Mouse (Mus musculus) hindbrain, embryonic 12.5 days (tissue): Measurements from ENCODE around the gene Rabgap1l. TPM values are rescaled to one million over a fixed set of nuclear protein-coding genes. Genes with fewer than 3 reads are reported as not detected.

Experiments used
- ATAC-seq: fragments of 200-750 bp; cut with Nextera tagmentation; 2 replicates; pipeline ENCODE4 v1.8.0; 2017; ENCODE audit warnings: moderate TSS enrichment; ENCODE audit not compliant: low FRiP score
- H3K27ac ChIP-seq: fragments of 300-500 bp; sonication (generic); 2 replicates; pipeline ENCODE4 v1.5.1; 2016; ENCODE audit warnings: mild to moderate bottlenecking
- H3K27me3 ChIP-seq: fragments of 300-500 bp; sonication (generic); 2 replicates; pipeline ENCODE4 v1.6.1; 2016; ENCODE audit warnings: mild to moderate bottlenecking
- H3K36me3 ChIP-seq: fragments of 300-500 bp; sonication (generic); 2 replicates; pipeline ENCODE4 v1.6.1; 2016; ENCODE audit warnings: mild to moderate bottlenecking
- H3K4me1 ChIP-seq: fragments of 300-500 bp; sonication (generic); 2 replicates; pipeline ENCODE4 v1.6.1; 2016
- H3K4me2 ChIP-seq: fragments of 300-500 bp; sonication (generic); replicated peaks from 2 replicates; pipeline ENCODE4 v1.6.1; 2016; ENCODE audit warnings: mild to moderate bottlenecking
- H3K4me3 ChIP-seq: fragments of 300-500 bp; sonication (generic); 2 replicates; pipeline ENCODE4 v1.5.1; 2016; ENCODE audit warnings: mild to moderate bottlenecking
- H3K9ac ChIP-seq: fragments of 300-500 bp; sonication (generic); 2 replicates; pipeline ENCODE4 v1.6.1; 2016; ENCODE audit warnings: mild to moderate bottlenecking, moderate library complexity
- H3K9me3 ChIP-seq: fragments of 300-500 bp; sonication (generic); replicated peaks from 2 replicates; pipeline ENCODE4 v1.6.1; 2016; ENCODE audit warnings: mild to moderate bottlenecking
- WGBS: fragments of 180-500 bp; shearing (Covaris S2); methylation state at CpG from one replicate; pipeline ENCODE4 v1.1.7; 2016; 5-methylcytosine and 5-hydroxymethylcytosine counted together
- polyA plus RNA-seq: library from polyadenylated mRNA; unstranded; fragments of >200 nt; fragmentation: Nextera tagmentation; extraction: Ambion mirVana; gene quantifications from 2 replicates; pipeline ENCODE4 v1.2.1, GENCODE M21; 2016

Gene Rabgap1l
- polyA plus RNA-seq, 1 experiment from 2014 or later: 20.5 TPM

GRCm38 (mm10) chr1:160597369-160597768 lies 195.6 kb downstream of the Rabgap1l start:
- 88% methylated on average over 1 of the region's 1 CpGs for WGBS
- no peak for ATAC-seq

GRCm38 (mm10) chr1:160596948-160597270 lies 196.1 kb downstream of the Rabgap1l start:
- Histone ChIP-seq H3K27ac (no peak overlapping the region), H3K4me2 (no peak overlapping the region), H3K9me3 (no peaks in the 10 kb centered on the region), H3K4me3 (no peak overlapping the region), H3K9ac (no peak overlapping the region), H3K36me3 (no peaks in the 10 kb centered on the region), H3K27me3 (no peaks in the 10 kb centered on the region), H3K4me1 (0 out of 2 replicates have a peak, but pooled peaks cover 2% of the 10 kb centered on the region)
- WGBS: 83% methylated on average over 3 of the region's 3 CpGs
- ATAC-seq: no peak

More at GRCm38 (mm10) chr1:160597369-160597768, 195.6 kb downstream of the Rabgap1l start:
- Histone ChIP-seq H3K4me3 (no peak overlapping the region), H3K27ac (no peak overlapping the region), H3K4me1 (0 out of 2 replicates have a peak, but pooled peaks cover 2% of the 10 kb centered on the region), H3K4me2 (no peak overlapping the region), H3K27me3 (no peaks in the 10 kb centered on the region), H3K36me3 (no peaks in the 10 kb centered on the region), H3K9ac (no peak overlapping the region), H3K9me3 (no peaks in the 10 kb centered on the region)

GRCm38 (mm10) chr1:160596252-160596947 lies 196.6 kb downstream of the Rabgap1l start:
- H3K27ac ChIP-seq: no peak overlapping the region
- H3K4me1 ChIP-seq: 0 out of 2 replicates have a peak, but pooled peaks cover 2% of the 10 kb centered on the region
- H3K9ac ChIP-seq: no peak overlapping the region
- no peaks in the 10 kb centered on the region for H3K36me3 ChIP-seq
- H3K4me2 ChIP-seq: no peak overlapping the region
- ATAC-seq: no peak
- H3K9me3 ChIP-seq: no peaks in the 10 kb centered on the region
- H3K4me3 ChIP-seq: no peak overlapping the region
- no peaks in the 10 kb centered on the region for H3K27me3 ChIP-seq

DNA sequence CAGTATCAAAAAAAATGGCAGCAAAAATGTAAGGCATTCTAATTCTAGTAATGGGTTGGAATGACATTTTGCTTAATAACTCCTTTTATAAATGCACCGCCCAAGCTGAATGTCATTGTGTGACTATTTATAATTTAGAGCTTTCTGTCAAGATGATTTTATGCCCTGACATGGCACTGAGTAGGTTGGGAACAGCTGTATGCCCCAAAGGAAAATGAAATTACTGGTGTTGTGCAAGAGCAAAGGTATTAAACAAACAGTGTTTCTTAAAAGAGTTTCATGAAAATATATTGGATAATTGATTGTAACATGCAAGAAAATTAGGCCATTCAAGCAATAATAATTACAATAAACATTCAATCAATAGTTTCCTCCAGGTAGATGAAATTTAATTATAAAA lies 198.4 kb downstream of the Rabgap1l start:
- no peak for ATAC-seq
- no peaks in the 10 kb centered on the region for H3K9me3 ChIP-seq
- H3K9ac ChIP-seq: no peak overlapping the region
- no peak overlapping the region for H3K4me2 ChIP-seq
- H3K4me1 ChIP-seq: 0 out of 2 replicates have a peak, but pooled peaks cover 2% of the 10 kb centered on the region
- 73% methylated on average over 1 of the region's 1 CpGs for WGBS
- H3K27me3 ChIP-seq: no peaks in the 10 kb centered on the region
- H3K4me3 ChIP-seq: no peak overlapping the region
- H3K36me3 ChIP-seq: no peaks in the 10 kb centered on the region
- H3K27ac ChIP-seq: no peak overlapping the region

DNA sequence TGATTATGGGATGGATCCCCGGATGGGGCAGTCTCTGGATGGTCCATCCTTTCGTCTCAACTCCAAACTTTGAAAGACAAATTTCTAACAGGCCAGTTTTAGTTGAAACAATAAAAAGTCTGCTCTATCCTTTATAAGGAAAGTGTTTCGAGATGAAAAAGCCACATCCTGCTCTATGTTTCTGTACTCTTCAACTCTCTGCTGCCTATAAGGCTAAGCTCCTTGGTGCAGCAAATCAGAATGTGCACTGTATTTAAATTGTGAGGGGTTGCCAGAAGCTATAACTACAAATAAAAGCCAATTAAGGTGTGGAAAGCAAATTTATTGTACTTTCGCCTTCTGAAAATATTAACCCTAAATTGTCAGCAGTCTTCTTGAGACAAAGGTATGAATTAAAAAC lies 198.9 kb downstream of the Rabgap1l start:
- 89% methylated on average over 4 of the region's 4 CpGs for WGBS
- ATAC-seq: no peak

DNA sequence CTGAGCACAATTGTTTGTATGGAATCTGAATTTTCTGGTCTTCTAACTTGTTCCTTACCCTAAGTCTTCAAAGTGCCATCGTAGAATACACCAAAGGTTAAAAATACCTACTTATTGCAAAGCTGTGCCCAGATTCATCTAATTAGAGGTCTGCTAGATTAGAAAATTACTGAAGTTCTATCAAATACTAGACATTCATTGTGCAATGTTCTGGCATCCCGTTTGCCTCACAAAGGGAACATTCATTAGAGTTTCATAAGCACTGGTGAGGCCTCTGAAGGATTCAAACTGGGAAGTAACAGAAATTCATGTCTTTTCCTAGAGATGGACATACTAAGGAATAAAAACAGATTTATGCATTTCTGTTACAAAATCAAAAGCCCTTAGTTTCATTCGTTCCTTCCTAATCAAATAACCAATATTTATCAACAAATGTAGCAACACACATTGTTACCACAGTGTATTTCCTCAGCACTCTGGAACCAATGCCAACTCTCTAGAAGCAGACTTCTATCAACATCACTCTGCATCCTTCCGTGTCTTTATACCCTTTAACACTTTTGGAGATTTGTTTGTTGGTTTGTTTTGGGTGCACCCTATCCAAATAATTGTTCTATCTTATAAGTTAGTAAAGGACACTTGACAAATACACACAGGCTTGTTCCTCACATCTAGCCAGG lies 204.0 kb downstream of the Rabgap1l start:
- no peaks in the 10 kb centered on the region for H3K4me1 ChIP-seq
- no peak overlapping the region for H3K27ac ChIP-seq
- no peaks in the 10 kb centered on the region for H3K9me3 ChIP-seq
- no peaks in the 10 kb centered on the region for H3K36me3 ChIP-seq
- ATAC-seq: no peak
- H3K4me2 ChIP-seq: no peak overlapping the region
- H3K27me3 ChIP-seq: no peaks in the 10 kb centered on the region
- WGBS: 75% methylated on average over 4 of the region's 4 CpGs
- H3K4me3 ChIP-seq: no peak overlapping the region
- H3K9ac ChIP-seq: no peak overlapping the region

More for the DNA sequence above, 198.9 kb downstream of the Rabgap1l start:
- no peak overlapping the region for H3K9ac ChIP-seq
- H3K27me3 ChIP-seq: no peaks in the 10 kb centered on the region
- H3K9me3 ChIP-seq: no peaks in the 10 kb centered on the region
- H3K4me2 ChIP-seq: no peak overlapping the region
- H3K4me3 ChIP-seq: no peak overlapping the region
- no peaks in the 10 kb centered on the region for H3K36me3 ChIP-seq
- 0 out of 2 replicates have a peak, but pooled peaks cover 2% of the 10 kb centered on the region for H3K4me1 ChIP-seq
- H3K27ac ChIP-seq: no peak overlapping the region

DNA sequence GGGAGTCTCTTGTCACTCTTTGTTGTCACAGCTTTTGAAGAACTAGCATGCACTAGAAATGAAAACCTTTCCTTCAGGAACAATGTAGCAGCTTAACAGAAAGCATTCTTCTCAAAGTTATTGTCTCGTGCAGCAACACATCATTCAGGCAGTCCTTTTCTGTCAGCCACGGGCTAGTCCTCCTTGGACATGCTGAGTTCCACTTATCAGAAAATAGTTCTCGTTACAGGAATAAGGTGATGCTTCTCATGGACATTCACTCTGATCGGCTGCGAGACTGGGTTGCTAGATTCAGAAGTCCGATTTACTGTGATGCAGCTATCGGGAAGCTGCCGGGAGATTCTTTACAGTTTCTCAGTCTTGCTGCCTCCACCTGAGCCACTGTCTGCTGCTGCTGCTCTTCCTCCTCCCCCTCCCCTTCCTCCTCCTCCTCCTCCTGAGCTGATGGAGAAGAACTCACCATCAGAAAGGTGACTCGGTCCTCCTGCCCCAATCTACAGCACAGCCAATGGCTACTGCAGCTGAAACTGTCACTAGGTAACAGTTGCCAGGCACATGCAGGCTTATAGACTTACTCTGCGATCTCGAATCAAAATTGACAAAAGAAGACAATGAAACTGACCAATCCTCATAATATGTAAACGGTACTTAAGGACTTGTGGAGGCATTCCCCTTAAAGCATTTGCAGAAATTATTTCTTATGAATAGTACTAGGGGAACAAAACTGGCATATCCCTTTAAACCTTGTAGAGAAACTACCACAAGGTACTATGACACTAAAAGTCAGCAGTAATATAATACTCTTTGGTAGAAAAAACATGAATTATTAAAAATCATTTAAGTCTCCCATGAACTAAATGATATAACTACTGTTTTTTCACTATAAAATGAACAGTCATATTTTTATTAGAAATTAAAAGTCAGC lies 213.4 kb downstream of the Rabgap1l start:
- ATAC-seq: no peak
- no peak overlapping the region for H3K27ac ChIP-seq
- H3K36me3 ChIP-seq: no peaks in the 10 kb centered on the region
- no peaks in the 10 kb centered on the region for H3K27me3 ChIP-seq
- H3K4me2 ChIP-seq: no peak overlapping the region
- 61% methylated on average over 12 of the region's 12 CpGs for WGBS
- H3K9me3 ChIP-seq: no peaks in the 10 kb centered on the region
- H3K4me3 ChIP-seq: no peak overlapping the region
- H3K4me1 ChIP-seq: no peaks in the 10 kb centered on the region
- no peak overlapping the region for H3K9ac ChIP-seq

GRCm38 (mm10) chr1:160576124-160576523 lies 216.9 kb downstream of the Rabgap1l start:
- Histone ChIP-seq H3K4me1 (no peaks in the 10 kb centered on the region), H3K36me3 (no peaks in the 10 kb centered on the region)
- 89% methylated on average over 4 of the region's 4 CpGs for WGBS

GRCm38 (mm10) chr1:160574039-160574438 lies 219.0 kb downstream of the Rabgap1l start:
- H3K9me3 ChIP-seq: no peaks in the 10 kb centered on the region
- H3K9ac ChIP-seq: no peak overlapping the region
- H3K4me3 ChIP-seq: no peak overlapping the region
- no peak for ATAC-seq
- H3K4me1 ChIP-seq: no peaks in the 10 kb centered on the region
- no peak overlapping the region for H3K4me2 ChIP-seq
- H3K27ac ChIP-seq: no peak overlapping the region
- WGBS: 83% methylated on average over 4 of the region's 4 CpGs
- H3K36me3 ChIP-seq: no peaks in the 10 kb centered on the region
- H3K27me3 ChIP-seq: no peaks in the 10 kb centered on the region

More at GRCm38 (mm10) chr1:160576124-160576523, 216.9 kb downstream of the Rabgap1l start:
- H3K27me3 ChIP-seq: no peaks in the 10 kb centered on the region
- H3K4me3 ChIP-seq: no peak overlapping the region
- no peak for ATAC-seq
- no peak overlapping the region for H3K27ac ChIP-seq
- no peak overlapping the region for H3K4me2 ChIP-seq
- no peak overlapping the region for H3K9ac ChIP-seq
- H3K9me3 ChIP-seq: no peaks in the 10 kb centered on the region

- no peaks in the 10 kb centered on the region for H3K36me3 ChIP-seq
- no peak for ATAC-seq
- no peak overlapping the region for H3K4me3 ChIP-seq
- H3K4me2 ChIP-seq: no peak overlapping the region
- no peak overlapping the region for H3K27ac ChIP-seq
- H3K4me1 ChIP-seq: no peaks in the 10 kb centered on the region
- H3K9ac ChIP-seq: no peak overlapping the region
- WGBS: 46% methylated on average over 4 of the region's 4 CpGs
- H3K27me3 ChIP-seq: no peaks in the 10 kb centered on the region
- no peaks in the 10 kb centered on the region for H3K9me3 ChIP-seq
Measured at GRCm38 (mm10) chr1:160566458-160566857, 226.6 kb downstream of the Rabgap1l start.

- Histone ChIP-seq H3K27ac (no peak overlapping the region), H3K4me3 (no peak overlapping the region), H3K36me3 (no peaks in the 10 kb centered on the region), H3K4me1 (no peaks in the 10 kb centered on the region), H3K27me3 (no peaks in the 10 kb centered on the region), H3K9ac (no peak overlapping the region), H3K9me3 (no peaks in the 10 kb centered on the region), H3K4me2 (no peak overlapping the region)
- ATAC-seq: no peak
- 83% methylated on average over 1 of the region's 1 CpGs for WGBS
Measured at GRCm38 (mm10) chr1:160561381-160561780, 231.6 kb downstream of the Rabgap1l start.

- H3K4me2 ChIP-seq: no peak overlapping the region
- no peaks in the 10 kb centered on the region for H3K36me3 ChIP-seq
- H3K9ac ChIP-seq: no peak overlapping the region
- no peak overlapping the region for H3K27ac ChIP-seq
- H3K4me3 ChIP-seq: no peak overlapping the region
- peaks cover 7% of the 10 kb centered on the region; the same call in 1 of the 2 replicates for H3K4me1 ChIP-seq
- no peak for ATAC-seq
- WGBS: 67% methylated on average over 1 of the region's 1 CpGs
- H3K9me3 ChIP-seq: no peaks in the 10 kb centered on the region
- no peaks in the 10 kb centered on the region for H3K27me3 ChIP-seq
Measured at GRCm38 (mm10) chr1:160550636-160551035, 242.4 kb downstream of the Rabgap1l start.
